Mouse (Mus musculus) ES-Bruce4 (cell line): ENCODE measurements around the gene Zfp386.

ENCODE experiments used
- CTCF ChIP-seq: IDR thresholded peaks from one replicate; pipeline ENCODE4 v1.8.1; 2011; ENCODE audit warnings: low read depth, low read length
- EP300 ChIP-seq: IDR thresholded peaks from 2 replicates; pipeline ENCODE4 v1.6.1; 2011; ENCODE audit warnings: low read depth, low read length; ENCODE audit not compliant: insufficient read depth

DNA sequence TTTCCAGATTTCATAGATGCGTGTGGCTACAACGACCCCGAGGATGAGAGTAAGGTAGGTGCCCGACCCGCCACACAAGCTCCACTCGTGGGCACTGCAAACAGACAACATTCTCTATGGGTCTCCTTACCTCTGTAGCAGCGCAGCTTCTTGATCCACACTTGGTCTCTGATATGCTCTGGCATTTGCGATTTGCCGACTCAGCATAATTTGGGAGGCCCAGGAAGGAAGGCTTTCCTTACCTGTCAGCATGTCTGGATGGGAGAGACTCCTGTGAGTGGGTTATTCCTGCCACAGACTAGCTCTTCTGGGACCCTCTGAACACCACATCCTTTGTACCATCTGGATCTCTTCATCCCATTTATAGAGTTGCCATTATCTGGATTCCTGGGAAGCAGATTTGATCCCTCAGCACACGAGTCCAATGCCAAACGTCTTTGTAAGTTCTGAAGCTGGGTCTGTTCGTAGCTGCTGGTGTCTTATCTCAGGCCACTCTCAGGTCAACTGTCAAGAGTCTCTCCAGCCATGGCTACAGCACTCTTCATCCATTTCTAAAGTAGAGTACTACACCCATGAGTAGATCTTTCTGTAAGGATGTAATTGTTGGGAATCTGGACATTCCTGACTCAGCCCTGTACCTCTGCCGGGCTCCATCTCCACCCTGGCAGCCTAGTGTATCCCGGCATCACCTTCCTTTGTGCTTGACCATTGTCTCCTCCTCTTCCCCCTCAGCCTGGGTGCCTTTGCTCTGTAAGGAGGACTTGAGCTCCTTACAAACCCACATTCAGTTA lies 47.4 kb downstream of the Zfp386 start:
- no peak for TF ChIP-seq EP300
- TF ChIP-seq CTCF, result no peak
